Mouse (Mus musculus): ENCODE results near the gene Tbl1x.

The Tbl1x gene

DNA sequence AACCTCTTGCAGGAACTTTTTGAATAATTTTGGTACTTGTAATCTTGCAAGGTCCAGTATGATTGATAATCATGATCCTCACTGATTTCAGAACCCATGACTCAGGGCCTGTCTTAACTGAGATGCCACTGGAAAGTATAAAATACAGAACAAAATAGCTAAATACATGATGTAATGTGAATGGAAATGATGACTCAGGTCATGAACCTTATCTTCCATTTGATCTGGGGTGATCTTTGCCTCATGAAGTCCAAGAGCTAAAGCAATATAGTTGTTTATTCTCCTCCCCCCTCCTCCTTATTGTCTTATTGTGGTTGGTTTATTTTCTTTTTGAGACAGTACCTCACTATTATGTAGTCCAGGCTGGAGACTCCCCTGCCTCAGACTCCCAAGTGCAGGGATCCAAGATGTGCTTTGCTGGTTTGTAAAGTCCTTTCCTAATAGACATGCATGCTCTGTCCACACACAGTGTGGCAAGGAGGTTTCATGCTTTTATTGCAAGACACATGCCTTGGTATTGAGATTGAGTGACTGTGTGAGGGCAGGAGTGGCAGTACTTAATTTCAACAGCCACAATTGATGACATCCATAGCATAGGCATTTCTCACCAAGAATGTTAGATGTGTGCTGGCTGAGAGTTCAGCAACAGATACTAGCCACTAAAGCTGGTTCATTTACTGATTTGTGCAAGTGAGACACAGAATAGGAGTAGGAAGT lies 34.7 kb downstream of the Tbl1x start:
- DNase-seq = no peak

GRCm38 (mm10) chrX:77546448-77546847 lies 35.6 kb downstream of the Tbl1x start:
- DNase-seq = peak; percentile 10

DNA sequence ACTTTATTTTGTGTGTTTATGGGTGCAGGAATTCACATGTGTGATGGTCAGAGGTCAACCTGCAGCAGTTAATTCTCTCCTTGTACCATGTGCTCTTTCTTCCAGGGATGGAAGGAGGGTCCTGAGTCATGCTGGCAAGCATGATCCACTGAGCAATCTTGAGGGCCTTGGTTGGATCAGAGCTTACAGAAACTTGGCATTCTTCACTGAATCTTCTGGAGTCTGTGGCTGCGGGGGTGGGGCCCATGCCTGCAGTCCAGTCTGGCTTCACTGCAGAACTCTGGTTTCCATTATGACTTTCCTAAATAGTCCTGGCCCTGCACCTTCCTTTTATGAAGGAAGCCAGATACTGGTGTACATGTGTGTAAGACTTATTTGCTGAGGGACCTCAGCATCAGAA lies 38.1 kb downstream of the Tbl1x start:
- peak; percentile 40 for DNase-seq

- DNase-seq = no peak
Measured at GRCm38 (mm10) chrX:77550388-77550787, 39.6 kb downstream of the Tbl1x start.

GRCm38 (mm10) chrX:77551306-77551705 lies 40.5 kb downstream of the Tbl1x start:
- DNase-seq = no peak

DNA sequence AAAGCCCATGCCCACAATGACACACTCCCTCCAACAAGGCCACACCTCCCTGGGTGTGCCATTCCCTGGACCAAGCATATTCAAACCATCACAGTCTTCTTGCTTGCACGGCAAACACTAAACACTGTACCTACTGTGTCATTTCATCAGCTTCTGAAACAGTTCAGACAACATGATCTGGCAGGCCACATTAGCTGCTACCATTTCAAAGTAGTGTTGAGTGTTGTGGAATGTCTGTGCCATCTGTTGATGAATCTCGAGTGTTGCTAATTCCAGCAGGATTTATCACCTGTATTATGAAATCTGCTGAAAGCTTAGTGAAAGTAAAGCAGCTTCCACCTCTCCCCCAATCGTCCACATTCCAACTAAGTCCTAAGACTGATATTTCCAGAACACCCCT lies 41.3 kb downstream of the Tbl1x start:
- no peak for DNase-seq

- no peak for DNase-seq
Measured at GRCm38 (mm10) chrX:77555985-77556384, 45.2 kb downstream of the Tbl1x start.

DNA sequence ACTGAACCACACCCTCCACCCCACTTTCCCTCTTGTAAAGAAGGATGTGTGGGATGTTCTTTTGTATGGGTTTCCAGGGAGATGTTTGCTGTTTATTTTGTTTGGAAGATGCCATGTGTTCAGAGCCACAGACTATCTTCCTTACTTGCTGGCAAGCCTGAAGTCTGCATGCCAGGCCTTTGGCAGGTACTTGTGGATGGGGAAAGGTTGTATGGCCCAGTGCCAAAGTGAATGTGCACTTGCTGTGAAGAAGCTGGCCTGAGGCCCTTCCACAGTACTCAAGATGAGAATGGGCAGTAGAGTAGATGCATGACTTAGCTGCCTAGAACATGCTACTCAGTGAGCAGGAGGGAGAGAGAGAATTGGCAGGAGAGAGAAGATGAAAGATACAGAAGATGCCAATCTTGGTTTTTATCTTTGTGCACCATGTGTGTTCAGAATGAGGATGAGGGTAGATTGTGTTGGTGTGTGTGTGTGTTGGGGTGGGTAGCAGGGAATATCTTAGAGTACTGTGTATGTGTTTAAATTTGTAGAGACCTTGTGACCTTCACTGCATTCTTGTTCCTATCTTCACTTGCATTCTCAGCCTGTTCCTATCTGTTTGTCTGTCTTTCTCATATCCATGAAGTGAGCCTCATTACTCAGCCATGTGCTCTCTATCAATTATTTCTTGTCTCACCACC lies 48.5 kb downstream of the Tbl1x start:
- DNase-seq = peak; percentile 33

DNA sequence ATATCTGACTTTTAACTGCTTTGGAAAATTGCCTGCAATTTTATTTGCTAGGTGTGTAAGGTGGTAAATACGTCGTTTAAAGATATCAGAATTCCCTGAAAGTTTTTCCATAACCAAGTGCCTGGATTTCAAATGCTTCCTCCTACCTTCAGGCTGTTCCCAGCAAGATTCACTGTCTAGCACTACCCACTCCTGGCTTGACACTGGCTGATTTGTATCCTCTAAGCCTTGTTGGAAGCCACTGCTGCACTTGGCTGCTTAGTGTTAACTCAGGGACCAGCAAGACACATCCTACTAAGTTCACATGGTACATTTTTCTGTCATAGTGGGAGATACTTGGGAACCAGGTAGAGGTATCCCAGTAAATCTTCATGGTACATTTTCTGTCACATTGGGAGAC lies 52.8 kb downstream of the Tbl1x start:
- DNase-seq = no peak

GRCm38 (mm10) chrX:77566739-77567138 lies 55.9 kb downstream of the Tbl1x start:
- DNase-seq = no peak

- DNase-seq = no peak
Measured at GRCm38 (mm10) chrX:77568013-77568412, 57.2 kb downstream of the Tbl1x start.

GRCm38 (mm10) chrX:77573743-77574142 lies 62.9 kb downstream of the Tbl1x start:
- DNase-seq = no peak

DNA sequence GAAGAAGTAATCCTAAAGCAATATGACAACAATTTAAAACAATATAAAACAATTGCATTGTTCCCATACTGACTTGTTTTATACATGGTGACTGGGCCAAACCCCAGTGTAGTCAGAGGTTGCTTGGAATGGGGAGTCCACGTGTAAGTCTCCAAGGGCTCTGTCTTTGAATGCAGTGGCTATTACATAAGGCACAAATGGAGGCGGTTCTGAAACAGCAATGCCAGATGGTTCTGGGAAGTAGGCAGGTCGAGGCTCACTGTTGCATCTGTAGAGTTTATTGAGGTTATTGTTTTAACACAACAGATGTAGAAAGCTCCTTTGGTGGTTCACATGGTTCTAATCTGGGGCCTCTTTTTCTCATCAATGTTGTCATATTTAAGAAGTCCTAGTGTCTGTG lies 66.3 kb downstream of the Tbl1x start:
- DNase-seq = no peak

DNA sequence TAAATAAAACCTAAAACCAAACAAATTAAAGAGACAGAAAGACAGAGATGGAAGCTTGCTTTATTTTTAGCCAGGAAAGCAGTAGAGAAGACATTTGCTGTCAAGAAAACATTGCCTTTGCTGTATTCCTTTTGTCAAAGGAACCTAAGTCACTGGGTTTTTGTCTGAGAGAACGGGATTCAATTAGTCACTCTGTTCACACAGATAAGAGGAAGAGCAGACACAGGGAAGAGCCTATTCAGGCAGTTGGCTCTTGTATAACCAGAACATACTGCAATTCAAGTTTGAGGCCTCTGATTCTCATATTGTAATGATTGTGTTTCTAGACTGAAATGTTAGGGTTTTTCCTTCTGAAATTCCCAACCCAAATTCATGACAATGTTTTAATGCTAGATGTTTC lies 67.4 kb downstream of the Tbl1x start:
- DNase-seq = no peak

- peak; percentile 2 for DNase-seq
Measured at GRCm38 (mm10) chrX:77579964-77580363, 69.2 kb downstream of the Tbl1x start.

DNA sequence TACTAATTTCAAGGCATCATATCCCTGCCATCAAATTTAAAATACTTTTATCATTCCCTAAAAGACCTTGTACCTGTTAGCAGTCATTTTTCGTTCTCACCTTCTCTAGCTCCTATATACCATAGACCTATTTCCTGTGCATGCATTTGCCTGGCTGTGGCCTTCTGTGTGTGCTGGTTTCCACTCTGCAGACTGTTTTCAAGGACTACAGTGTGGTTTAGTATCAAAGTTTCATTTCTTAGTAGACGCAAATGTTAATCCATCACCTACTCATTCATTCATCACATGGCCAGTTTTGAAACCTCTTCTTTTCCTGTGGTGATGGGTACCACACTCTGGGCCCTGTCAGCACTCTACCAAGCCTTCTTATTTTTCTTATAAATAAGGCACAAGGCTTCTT lies 75.2 kb downstream of the Tbl1x start:
- no peak for DNase-seq

GRCm38 (mm10) chrX:77594670-77595224 lies 83.9 kb downstream of the Tbl1x start:
- no peak for DNase-seq

- DNase-seq = no peak
Measured at GRCm38 (mm10) chrX:77597674-77598073, 86.9 kb downstream of the Tbl1x start.

DNA sequence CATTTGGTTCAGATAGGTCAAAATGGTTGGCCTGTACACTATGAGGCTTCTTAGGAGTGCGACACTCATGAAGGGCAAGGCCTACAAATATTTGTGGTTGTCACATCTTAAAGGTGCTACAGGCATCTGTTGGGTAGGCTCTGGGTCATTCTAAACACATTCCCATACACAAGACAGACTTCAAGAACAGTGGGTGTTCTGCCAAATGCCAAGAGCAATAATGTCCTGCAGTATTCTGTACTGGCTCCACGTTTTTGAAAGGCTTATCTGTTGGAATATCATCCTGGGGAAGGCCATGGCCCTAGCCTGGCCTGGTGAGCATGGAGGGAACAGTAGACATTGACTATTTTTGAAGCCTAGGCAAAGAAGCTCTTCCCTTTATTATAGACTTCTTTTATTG lies 87.9 kb downstream of the Tbl1x start:
- DNase-seq = no peak

- no peak for DNase-seq
Measured at GRCm38 (mm10) chrX:77603496-77604258, 92.9 kb downstream of the Tbl1x start.

- DNase-seq = no peak
Measured at GRCm38 (mm10) chrX:77607488-77607887, 96.7 kb downstream of the Tbl1x start.

DNA sequence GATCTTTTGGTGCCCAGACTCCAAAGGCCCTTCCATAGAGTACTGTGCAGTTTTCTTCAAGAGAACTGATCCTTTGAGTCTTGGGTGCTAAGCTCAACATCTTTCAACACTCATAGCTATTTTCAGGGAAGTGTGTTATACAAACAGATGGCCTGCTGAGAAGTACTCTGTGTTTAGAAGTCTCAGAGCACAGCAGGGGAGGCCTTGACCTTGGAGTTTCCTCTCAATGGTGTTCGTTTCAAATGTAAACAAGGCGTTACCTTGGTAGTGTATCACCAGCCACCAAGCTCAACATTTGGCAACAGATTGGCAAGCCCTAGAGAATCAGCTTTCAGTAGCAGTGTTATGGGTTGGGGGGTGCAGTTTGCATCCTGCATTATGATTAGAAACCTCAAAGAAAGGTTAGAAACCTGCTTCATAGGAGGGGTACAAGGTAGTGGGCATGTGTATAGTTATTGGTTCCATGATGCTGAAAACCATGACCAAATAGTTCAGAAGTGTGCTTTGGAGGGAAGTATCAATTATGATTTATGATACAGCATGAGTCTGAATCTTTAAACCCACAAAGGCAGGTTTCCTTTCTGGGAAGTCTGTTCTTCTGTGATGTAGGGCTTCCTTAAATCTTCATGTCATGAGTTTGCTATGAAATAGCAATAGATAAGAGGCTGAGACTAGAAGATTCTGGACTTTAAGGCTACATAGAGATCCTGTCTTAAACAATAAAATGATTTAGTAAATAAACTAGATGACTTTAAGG lies 98.3 kb downstream of the Tbl1x start:
- DNase-seq = no peak

DNA sequence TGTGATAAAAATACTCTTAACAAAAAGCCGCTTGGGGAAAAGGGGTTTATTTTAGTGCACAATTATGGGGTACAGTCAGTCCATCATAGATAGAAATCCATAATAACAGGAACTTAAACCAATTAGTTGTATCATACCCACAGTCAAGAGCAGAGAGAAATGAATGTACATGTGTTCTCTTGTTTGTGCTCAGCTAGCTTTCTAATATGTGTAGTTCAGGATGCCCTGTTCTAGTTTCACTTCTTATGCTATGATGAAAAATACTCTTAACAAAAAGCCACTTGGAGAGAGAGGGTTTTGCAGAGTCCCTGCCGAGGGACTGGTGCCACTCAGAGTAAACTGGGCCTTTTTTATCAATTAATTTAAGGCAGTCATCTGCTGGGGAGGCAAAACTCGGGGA lies 101.1 kb downstream of the Tbl1x start:
- DNase-seq = no peak

Data from lung, postnatal 10 days (tissue).